In genomic region chr10:4250681-4251080, GRCm38 (mm10) we compare ENCODE assay signal across 19 mouse cellular contexts. TPM values are rescaled to one million over a fixed set of nuclear protein-coding genes. Genes with fewer than 3 reads are reported as not detected.
DNase-seq lines count a peak whose midpoint lies in the region; ATAC-seq and TF ChIP-seq lines count a peak whose summit lies in the region.
"Had no signal": no experiment of that assay in that cellular context is flagged by ENCODE, and none has a peak within 500 bp of the region (broad histone marks: within the 10 kb centered on the region; RNA-seq: fewer than 3 reads in every experiment).

No protein-coding gene starts in this region.

- TF ChIP-seq EP300 in MEL (IDR thresholded peaks at IDR 0.05; ENCODE audit: low read depth in 1 of 2, low read length in 2 of 2): no peak

- TF ChIP-seq CTCF in MEL (IDR thresholded peaks at IDR 0.05 in 2 of 3, conservative IDR thresholded peaks at IDR 0.05 in 1 of 3; ENCODE audit: control insufficient read depth in 1 of 3, insufficient read depth in 1 of 3, low read depth in 2 of 3, low read length in 3 of 3, poor library complexity in 1 of 3, severe bottlenecking in 1 of 3): no peak

- no peak overlapping the region for H3K9ac ChIP-seq in MEL (ENCODE audit: control insufficient read depth, low read depth, low read length, poor library complexity, severe bottlenecking)
- H3K9ac ChIP-seq: heart, embryonic 13.5 days; hindbrain, embryonic 15.5 days; intestine, embryonic 15.5 days; midbrain, embryonic 12.5 days; neural tube, embryonic 13.5 days had no signal

- no peaks in the 10 kb centered on the region for H3K36me3 ChIP-seq in MEL (ENCODE audit: control insufficient read depth in 1 of 2, insufficient read depth in 2 of 2, low read length in 2 of 2)
- no peaks in the 10 kb centered on the region for H3K36me3 ChIP-seq in embryonic facial prominence, embryonic 10.5 days (replicated peaks)
- H3K36me3 ChIP-seq: heart, embryonic 13.5 days; hindbrain, embryonic 15.5 days; intestine, embryonic 15.5 days; midbrain, embryonic 12.5 days; neural tube, embryonic 13.5 days had no signal

- H3K27ac ChIP-seq in MEL (ENCODE audit: control insufficient read depth, low read depth, low read length): no peak overlapping the region
- H3K27ac ChIP-seq in embryonic facial prominence, embryonic 10.5 days (replicated peaks): no peak overlapping the region
- H3K27ac ChIP-seq: heart, embryonic 13.5 days; hindbrain, embryonic 15.5 days; intestine, embryonic 15.5 days; macrophage; midbrain, embryonic 12.5 days; neural tube, embryonic 13.5 days had no signal

- H3K9me3 ChIP-seq in MEL (replicated peaks; ENCODE audit: insufficient read depth, low read length): no peaks in the 10 kb centered on the region
- H3K9me3 ChIP-seq in embryonic facial prominence, embryonic 10.5 days: no peaks in the 10 kb centered on the region
- H3K9me3 ChIP-seq: heart, embryonic 13.5 days; hindbrain, embryonic 15.5 days; intestine, embryonic 15.5 days; midbrain, embryonic 12.5 days; neural tube, embryonic 13.5 days had no signal

- peaks cover 0 to 4% of the 10 kb centered on the region in 2 experiments; a peak in 1 of 4 replicates for H3K4me1 ChIP-seq in MEL (ENCODE audit: control insufficient read depth in 1 of 2, insufficient read depth in 2 of 2, low read length in 2 of 2)
- peaks cover 5% of the 10 kb centered on the region; the same call in 1 of the 2 replicates for H3K4me1 ChIP-seq in embryonic facial prominence, embryonic 10.5 days
- H3K4me1 ChIP-seq: heart, embryonic 13.5 days; hindbrain, embryonic 15.5 days; intestine, embryonic 15.5 days; midbrain, embryonic 12.5 days; neural tube, embryonic 13.5 days had no signal

- TF ChIP-seq RAD21 in MEL (IDR thresholded peaks at IDR 0.05; ENCODE audit: low read depth, low read length): no peak

- H3K4me3 ChIP-seq in MEL (ENCODE audit: control insufficient read depth in 1 of 2, insufficient read depth in 1 of 2, low read depth in 2 of 2, low read length in 2 of 2): no peak overlapping the region
- H3K4me3 ChIP-seq in embryonic facial prominence, embryonic 10.5 days: no peak overlapping the region
- H3K4me3 ChIP-seq: heart, embryonic 13.5 days; hindbrain, embryonic 15.5 days; intestine, embryonic 15.5 days; midbrain, embryonic 12.5 days; neural tube, embryonic 13.5 days had no signal

- no peak for TF ChIP-seq POLR2A in MEL (IDR thresholded peaks at IDR 0.05; ENCODE audit: control insufficient read depth in 1 of 2, insufficient read depth in 1 of 2, low read depth in 1 of 2, low read length in 2 of 2, poor library complexity in 1 of 2)

- no peaks in the 10 kb centered on the region for H3K27me3 ChIP-seq in MEL (ENCODE audit: control insufficient read depth in 1 of 2, insufficient read depth in 2 of 2, low read length in 2 of 2)
- no peaks in the 10 kb centered on the region for H3K27me3 ChIP-seq in embryonic facial prominence, embryonic 10.5 days (replicated peaks; ENCODE audit: low read depth, poor library complexity, severe bottlenecking)
- H3K27me3 ChIP-seq: heart, embryonic 13.5 days; hindbrain, embryonic 15.5 days; intestine, embryonic 15.5 days; neural tube, embryonic 13.5 days had no signal

- 92% methylated on average over 3 of the region's 3 CpGs for WGBS in embryonic facial prominence, embryonic 10.5 days

- intact Hi-C loops in heart, postnatal 25 days (cut with DNase I): no loop called here

- ATAC-seq in megakaryocyte progenitor cell, adult 5-6 weeks (replicated peaks; ENCODE audit: poor library complexity): peak; percentile 44; the same call in 1 of the 2 replicates
- ATAC-seq: intestine, embryonic 15.5 days had no signal

- no peaks in the 10 kb centered on the region for H3K79me2 ChIP-seq in MEL (ENCODE audit: control insufficient read depth, insufficient read depth, low read length, poor library complexity)

- DNase-seq in 416B (ENCODE audit: low read depth) (peak; percentile 42), MEL (ENCODE audit: low read depth, low spot score) (peak; percentile 8), liver (peak; percentile 29)
- no peak for DNase-seq in embryonic facial prominence, embryonic 10.5 days (ENCODE audit: low spot score)
- DNase-seq in adrenal gland, adult 18-20 months (ENCODE audit: low spot score in 2 of 2): no peak
- no peak for DNase-seq in heart, postnatal 25 days (ENCODE audit: low spot score)
- DNase-seq: adrenal gland, postnatal 10 days; cerebellum, adult 11-12 months; cerebellum, postnatal 25 days; heart, postnatal 4 days; kidney, postnatal 4 days; lung, adult 2 months had no signal

TF ChIP-seq in MEL, 35 proteins besides CTCF, POLR2A, EP300 and RAD21:
- TF ChIP-seq MAX (IDR thresholded peaks at IDR 0.05; ENCODE audit: low read length) (no peak), TAL1 (IDR thresholded peaks at IDR 0.05; ENCODE audit: low read length) (no peak), RCOR1 (IDR thresholded peaks at IDR 0.05; ENCODE audit: low read depth, low read length) (no peak), POLR2AphosphoS5 (IDR thresholded peaks at IDR 0.05; ENCODE audit: borderline replicate concordance, low read depth, low read length) (no peak), ZNF384 (IDR thresholded peaks at IDR 0.05; ENCODE audit: low read depth, low read length) (no peak), USF1 (IDR thresholded peaks at IDR 0.05; ENCODE audit: low read depth, low read length) (no peak), TBP (IDR thresholded peaks at IDR 0.05; ENCODE audit: low read depth, low read length) (no peak), CHD1 (IDR thresholded peaks at IDR 0.05; ENCODE audit: low read depth, low read length) (no peak)

RNA-seq across cellular contexts. Expression of gene Akap12, which starts 15.5 kb away (rescaled TPM):
- total RNA-seq in MEL (2012; rRNA removed): 0.08 and 0.16 TPM in 2 replicates
- under 1 TPM in 1 of 2 experiments, not detected in 1; 0.42 TPM for polyA plus RNA-seq in MEL (2012; ENCODE audit: insufficient read depth in 1 of 2, insufficient read length in 2 of 2, low read depth in 1 of 2, low replicate concordance in 2 of 2, missing spikeins in 1 of 2)
- total RNA-seq in megakaryocyte progenitor cell, adult 5-6 weeks (2015): 0.12 and 0.59 TPM in 2 replicates
- total RNA-seq in megakaryocyte progenitor cell, adult 5-6 weeks (2017): 0.21 and 0.64 TPM in 2 replicates
- 22.1 and 24.3 TPM in 2 replicates for polyA plus RNA-seq in embryonic facial prominence, embryonic 10.5 days (2016; fragmentation: Nextera tagmentation; extraction: Ambion mirVana)
- total RNA-seq in adrenal gland, adult 18-20 months (2021): 10 to 100 TPM; 17.1 to 27.2 TPM
- 10 to 100 TPM; 23.7 to 25.3 TPM for total RNA-seq in heart, postnatal 25 days (2021)

Comparison
In these comparisons a context has a peak if more than half of its experiments do, and no peak if none do; other contexts are left out.
1. DNase-seq: peak in 416B (single experiment), MEL (single experiment) and liver (single experiment); none in embryonic facial prominence, embryonic 10.5 days (single experiment), adrenal gland, adult 18-20 months (0 of 2) and heart, postnatal 25 days (single experiment).
2. RNA of gene Akap12, which starts 15.5 kb away (total RNA-seq): 17.1 to 27.2 TPM in adrenal gland, adult 18-20 months and 23.7 to 25.3 TPM in heart, postnatal 25 days; 0.12 to 0.64 TPM in megakaryocyte progenitor cell, adult 5-6 weeks and 0.08 to 0.16 TPM in MEL; every median in the first group is over 10 times any median in the second.